Mouse (Mus musculus) thymus, adult 18-20 months (tissue): ENCODE data around the gene Topbp1.
"Not testable (repeated sequence)": the region's sequence is repeated elsewhere in the genome, so short reads cannot be mapped to it uniquely, and the experiment has no call there.

Experiments
- DNase-seq, 2 experiments: peaks; one replicate each; pipeline ENCODE4 v3.0.0; 2022; ENCODE audit warnings: mixed read lengths in 2 of 2

Topbp1 gene

GRCm38 (mm10) chr9:103353500-103354260 lies 48.7 kb downstream of the Topbp1 start:
- not testable (repeated sequence) for DNase-seq

- DNase-seq = no peak
Measured at GRCm38 (mm10) chr9:103357893-103358292, 52.9 kb downstream of the Topbp1 start.

- DNase-seq = no peak
Measured at GRCm38 (mm10) chr9:103358545-103358944, 53.5 kb downstream of the Topbp1 start.

- no peak for DNase-seq
Measured at GRCm38 (mm10) chr9:103360642-103361041, 55.6 kb downstream of the Topbp1 start.

GRCm38 (mm10) chr9:103363088-103363487 lies 58.1 kb downstream of the Topbp1 start:
- no peak for DNase-seq

GRCm38 (mm10) chr9:103363730-103364417 lies 58.9 kb downstream of the Topbp1 start:
- DNase-seq = no peak

- peak; percentile 46 to 51 for DNase-seq
Measured at GRCm38 (mm10) chr9:103364601-103365289, 59.7 kb downstream of the Topbp1 start.

- DNase-seq = peak; percentile 99 to 100
Measured at GRCm38 (mm10) chr9:103365290-103366247, 60.6 kb downstream of the Topbp1 start, which contains the start of gene Cdv3. TSS of gene Cdv3 (minus strand) at chr9:103365840.

GRCm38 (mm10) chr9:103366356-103366755 lies 61.3 kb downstream of the Topbp1 start:
- DNase-seq = no peak

GRCm38 (mm10) chr9:103369951-103370350 lies 64.9 kb downstream of the Topbp1 start:
- no peak for DNase-seq

GRCm38 (mm10) chr9:103372271-103373010 lies 67.4 kb downstream of the Topbp1 start:
- no peak for DNase-seq

- DNase-seq = no peak
Measured at GRCm38 (mm10) chr9:103376346-103377320, 71.6 kb downstream of the Topbp1 start.

- no peak for DNase-seq
Measured at GRCm38 (mm10) chr9:103378686-103379085, 73.7 kb downstream of the Topbp1 start.

GRCm38 (mm10) chr9:103379199-103379598 lies 74.2 kb downstream of the Topbp1 start:
- DNase-seq = no peak

GRCm38 (mm10) chr9:103380566-103380965 lies 75.6 kb downstream of the Topbp1 start:
- no peak for DNase-seq

- DNase-seq = no peak
Measured at GRCm38 (mm10) chr9:103382989-103383388, 78.0 kb downstream of the Topbp1 start.

GRCm38 (mm10) chr9:103383576-103383975 lies 78.6 kb downstream of the Topbp1 start:
- no peak for DNase-seq

GRCm38 (mm10) chr9:103384141-103384796 lies 79.3 kb downstream of the Topbp1 start:
- DNase-seq = peak; percentile 26 to 44

- no peak for DNase-seq
Measured at GRCm38 (mm10) chr9:103385600-103385999, 80.6 kb downstream of the Topbp1 start.

GRCm38 (mm10) chr9:103386573-103386972 lies 81.6 kb downstream of the Topbp1 start:
- DNase-seq = no peak
